Comparison of ENCODE assay signal across 19 mouse cellular contexts in genomic region chr17:27700812-27701211, GRCm38 (mm10). TPM values are rescaled to one million over a fixed set of nuclear protein-coding genes. Genes with fewer than 3 reads are reported as not detected.
DNase-seq lines count a peak whose midpoint lies in the region; ATAC-seq and TF ChIP-seq lines count a peak whose summit lies in the region.
"Had no signal": no experiment of that assay in that cellular context is flagged by ENCODE, and none has a peak within 500 bp of the region (broad histone marks: within the 10 kb centered on the region; RNA-seq: fewer than 3 reads in every experiment).

No protein-coding gene starts in this region.

- H3K27me3 ChIP-seq in forebrain, embryonic 10.5 days (ENCODE audit: poor library complexity, severe bottlenecking): peaks cover 42% of the 10 kb centered on the region
- no peaks in the 10 kb centered on the region for H3K27me3 ChIP-seq in forebrain, embryonic 15.5 days
- no peaks in the 10 kb centered on the region for H3K27me3 ChIP-seq in testis, adult 2 months (ENCODE audit: control insufficient read depth, insufficient read depth, low read length)

- peaks cover 16% of the 10 kb centered on the region; the same call in 1 of the 2 replicates for H3K9me3 ChIP-seq in forebrain, embryonic 10.5 days
- H3K9me3 ChIP-seq in forebrain, embryonic 15.5 days: no peaks in the 10 kb centered on the region
- H3K9me3 ChIP-seq: hindbrain, embryonic 12.5 days had no signal

- no peak overlapping the region for H3K9ac ChIP-seq in forebrain, embryonic 15.5 days (replicated peaks)
- H3K9ac ChIP-seq: hindbrain, embryonic 12.5 days had no signal

- TF ChIP-seq CTCF in left cerebral cortex, adult 2 months (IDR thresholded peaks at IDR 0.05): no peak
- TF ChIP-seq CTCF in testis, adult 2 months (IDR thresholded peaks at IDR 0.05; ENCODE audit: control insufficient read depth, insufficient read depth, insufficient replicate concordance, low read depth, low read length): no peak

- no peak overlapping the region for H3K4me3 ChIP-seq in forebrain, embryonic 10.5 days
- H3K4me3 ChIP-seq in forebrain, embryonic 15.5 days: no peak overlapping the region
- no peak overlapping the region for H3K4me3 ChIP-seq in left cerebral cortex, adult 2 months
- H3K4me3 ChIP-seq in testis, adult 2 months (ENCODE audit: control insufficient read depth, low read depth, low read length): peak overlapping the region; percentile 22
- H3K4me3 ChIP-seq: hindbrain, embryonic 12.5 days had no signal

- H3K27ac ChIP-seq in forebrain, embryonic 10.5 days: 0 out of 2 replicates have a peak overlapping the region, but pooled peaks have one; percentile 22
- no peak overlapping the region for H3K27ac ChIP-seq in forebrain, embryonic 15.5 days (replicated peaks)
- H3K27ac ChIP-seq in left cerebral cortex, adult 2 months: peak overlapping the region; percentile 34
- H3K27ac ChIP-seq in testis, adult 2 months (ENCODE audit: control insufficient read depth, insufficient read depth, low read depth, low read length): no peak overlapping the region

- ATAC-seq in forebrain, embryonic 15.5 days (replicated peaks): no peak
- ATAC-seq: intestine, postnatal 0 days; Patski had no signal

- H3K4me1 ChIP-seq in forebrain, embryonic 10.5 days: peaks cover 18% of the 10 kb centered on the region
- peaks cover 5% of the 10 kb centered on the region for H3K4me1 ChIP-seq in forebrain, embryonic 15.5 days
- peaks cover 13% of the 10 kb centered on the region for H3K4me1 ChIP-seq in testis, adult 2 months (ENCODE audit: control insufficient read depth, insufficient read depth, low read length)

- 82% methylated on average over 2 of the region's 2 CpGs for WGBS in forebrain, embryonic 10.5 days
- WGBS in forebrain, embryonic 15.5 days: 72% methylated on average over 2 of the region's 2 CpGs

- H3K4me2 ChIP-seq in forebrain, embryonic 15.5 days (replicated peaks): no peak overlapping the region
- H3K4me2 ChIP-seq: hindbrain, embryonic 12.5 days had no signal

- no peaks in the 10 kb centered on the region for H3K36me3 ChIP-seq in forebrain, embryonic 10.5 days (replicated peaks)
- H3K36me3 ChIP-seq in forebrain, embryonic 15.5 days: no peaks in the 10 kb centered on the region
- no peaks in the 10 kb centered on the region for H3K36me3 ChIP-seq in testis, adult 2 months (ENCODE audit: control insufficient read depth, insufficient read depth, low read length)
- H3K36me3 ChIP-seq: hindbrain, embryonic 12.5 days had no signal

- DNase-seq in forebrain, embryonic 10.5 days (ENCODE audit: extremely low spot score, low spot score): no peak
- no peak for DNase-seq in left cerebral cortex, adult 2 months (ENCODE audit: extremely low spot score in 1 of 2, low spot score in 2 of 2)
- no peak for DNase-seq in left cerebral cortex, postnatal 4 days
- no peak for DNase-seq in testis, postnatal 14 days (ENCODE audit: low spot score)
- DNase-seq in gastrocnemius, adult 18-20 months (ENCODE audit: low spot score): no peak
- DNase-seq in adrenal gland, adult 2 months: no peak
- DNase-seq: gastrocnemius, postnatal 14 days; kidney, postnatal 14 days; lung, adult 2 months; lung, postnatal 36 days; spleen, adult 18-20 months had no signal

- intact Hi-C loops in left cerebral cortex, adult 2 months (cut with DNase I): no loop called here
- intact Hi-C loops in left cerebral cortex, postnatal 4 days (cut with DNase I): no loop called here

- TF ChIP-seq POLR2A in testis, adult 2 months (IDR thresholded peaks at IDR 0.05; ENCODE audit: control insufficient read depth, low read depth, low read length): no peak

RNA-seq across cellular contexts. Expression of gene Spdef, which starts 27.9 kb away (rescaled TPM):
- polyA plus RNA-seq in forebrain, embryonic 10.5 days (2016; fragmentation: Nextera tagmentation; extraction: Ambion mirVana): 0.31 TPM in 1 of 2 replicates, not detected in the other
- polyA plus RNA-seq in forebrain, embryonic 15.5 days (2015; fragmentation: Nextera tagmentation; extraction: Ambion mirVana): 0.49 and 0.51 TPM in 2 replicates
- under 1 TPM in 1 of 2 experiments, not detected in 1; 0.48 TPM for total RNA-seq in left cerebral cortex, adult 2 months (2021)
- total RNA-seq in left cerebral cortex, postnatal 4 days (2021): 1 to 10 TPM; 2.8 to 5.8 TPM
- polyA plus RNA-seq in testis, adult 2 months (2012; rRNA removed): 4.8 and 4.9 TPM in 2 replicates
- not detected for total RNA-seq in gastrocnemius, adult 18-20 months (2021)
- total RNA-seq in adrenal gland, adult 2 months (2021): under 1 TPM in 1 of 2 experiments, not detected in 1; 0.28 TPM
- polyA plus RNA-seq in adrenal gland, adult 2 months (2012; rRNA removed): 0.11 and 0.47 TPM in 2 replicates
- total RNA-seq: heart, adult 8-10 months; liver, adult 2 months; neutrophil, adult 5-6 weeks had no signal
- polyA plus RNA-seq: Patski had no signal

RNA-seq across cellular contexts. Expression of gene Pacsin1, which starts 45.5 kb away (rescaled TPM):
- polyA plus RNA-seq in forebrain, embryonic 10.5 days (2016; fragmentation: Nextera tagmentation; extraction: Ambion mirVana): 4.3 TPM in 2 replicates
- polyA plus RNA-seq in forebrain, embryonic 15.5 days (2015; fragmentation: Nextera tagmentation; extraction: Ambion mirVana): 31.9 and 32.1 TPM in 2 replicates
- 100 to 1,000 TPM; 436 to 459 TPM for total RNA-seq in left cerebral cortex, adult 2 months (2021)
- 10 to 100 TPM; 66.7 to 77.1 TPM for total RNA-seq in left cerebral cortex, postnatal 4 days (2021)
- polyA plus RNA-seq in testis, adult 2 months (2012; rRNA removed): 9.6 and 10.4 TPM in 2 replicates
- total RNA-seq in gastrocnemius, adult 18-20 months (2021): under 1 TPM in 1 of 2 experiments, not detected in 1; 0.33 TPM
- 1 to 10 TPM; 2.5 to 5.6 TPM for total RNA-seq in adrenal gland, adult 2 months (2021)
- polyA plus RNA-seq in adrenal gland, adult 2 months (2012; rRNA removed): 3.0 and 3.8 TPM in 2 replicates
- total RNA-seq: liver, adult 2 months had no signal

Comparison
In these comparisons a context has a peak if more than half of its experiments do, and no peak if none do; other contexts are left out.
1. H3K27ac ChIP-seq: peak in forebrain, embryonic 10.5 days (single experiment) and left cerebral cortex, adult 2 months (single experiment); none in forebrain, embryonic 15.5 days (single experiment) and testis, adult 2 months (single experiment).
2. RNA of gene Pacsin1, which starts 45.5 kb away (total RNA-seq): 436 to 459 TPM in left cerebral cortex, adult 2 months and 66.7 to 77.1 TPM in left cerebral cortex, postnatal 4 days; 2.5 to 5.6 TPM in adrenal gland, adult 2 months and 0.33 TPM in gastrocnemius, adult 18-20 months; every median in the first group is over 10 times any median in the second.